Mouse (Mus musculus) liver, postnatal 0 days (tissue): ENCODE measurements around the gene Alpk1. TPM values are rescaled to one million over a fixed set of nuclear protein-coding genes. Genes with fewer than 3 reads are reported as not detected.
"Not testable (repeated sequence)": the region's sequence is repeated elsewhere in the genome, so short reads cannot be mapped to it uniquely, and the experiment has no call there.

Experiments used
- ATAC-seq: fragments of 200-750 bp; cut with Nextera tagmentation; 2 replicates; pipeline ENCODE4 v1.8.0; 2017; ENCODE audit warnings: mild to moderate bottlenecking, moderate library complexity
- DNase-seq: peaks from one replicate; pipeline ENCODE4 v3.0.0-alpha.2; 2016
- H3K27ac ChIP-seq: fragments of 300-500 bp; sonication (generic); 2 replicates; pipeline ENCODE4 v1.5.1; 2014; ENCODE audit warnings: antibody characterized with exemption, moderate library complexity, mild to moderate bottlenecking, low read depth
- H3K27me3 ChIP-seq: fragments of 300-500 bp; sonication (generic); 2 replicates; pipeline ENCODE4 v1.6.1; 2014; ENCODE audit warnings: low read length, control low read depth, mixed read lengths; ENCODE audit not compliant: insufficient read depth
- H3K36me3 ChIP-seq: fragments of 300-500 bp; sonication (generic); replicated peaks from 2 replicates; pipeline ENCODE4 v1.6.1; 2014; ENCODE audit warnings: mild to moderate bottlenecking, control low read depth, low read length, moderate library complexity, mixed read lengths; ENCODE audit not compliant: insufficient read depth
- H3K4me1 ChIP-seq: fragments of 300-500 bp; sonication (generic); 2 replicates; pipeline ENCODE4 v1.6.1; 2014; ENCODE audit warnings: antibody characterized with exemption, mild to moderate bottlenecking, control low read depth; ENCODE audit not compliant: insufficient read depth
- H3K4me2 ChIP-seq: fragments of 300-500 bp; sonication (generic); 2 replicates; pipeline ENCODE4 v1.6.1; 2014; ENCODE audit warnings: low read depth, mild to moderate bottlenecking, low read length, moderate library complexity, mixed read lengths
- H3K4me3 ChIP-seq: fragments of 300-500 bp; sonication (generic); 2 replicates; pipeline ENCODE4 v1.5.1; 2014; ENCODE audit warnings: low read depth, low read length
- H3K9ac ChIP-seq: fragments of 300-500 bp; sonication (generic); replicated peaks from 2 replicates; pipeline ENCODE4 v1.6.1; 2014; ENCODE audit warnings: mild to moderate bottlenecking, moderate library complexity
- H3K9me3 ChIP-seq: fragments of 300-500 bp; sonication (generic); 2 replicates; pipeline ENCODE4 v1.6.1; 2016; ENCODE audit warnings: mild to moderate bottlenecking, control low read depth, low read length, mixed read lengths
- CTCF ChIP-seq: sonication (generic); IDR thresholded peaks from 2 replicates; pipeline ENCODE4 v1.5.1; 2016; ENCODE audit warnings: antibody characterized with exemption, low read depth
- EP300 ChIP-seq: IDR thresholded peaks from 2 replicates; pipeline ENCODE4 v1.6.1; 2016; ENCODE audit warnings: antibody characterized with exemption, low read depth, mild to moderate bottlenecking
- WGBS: fragments of 180-500 bp; shearing (Covaris S2); extraction: QIAGEN DNeasy Blood & Tissue Kit; methylation state at CpG from one replicate; pipeline ENCODE4 v1.1.7; 2014; ENCODE audit not compliant: insufficient replicate concordance; 5-methylcytosine and 5-hydroxymethylcytosine counted together
- polyA plus RNA-seq: library from polyadenylated mRNA; unstranded; fragments of >200 nt; fragmentation: Nextera tagmentation; extraction: Ambion mirVana; gene quantifications from 2 replicates; pipeline ENCODE4 v1.2.1, GENCODE M21; 2015

Alpk1 gene
- polyA plus RNA-seq, 1 experiment from 2014 or later: 0.39 TPM

DNA sequence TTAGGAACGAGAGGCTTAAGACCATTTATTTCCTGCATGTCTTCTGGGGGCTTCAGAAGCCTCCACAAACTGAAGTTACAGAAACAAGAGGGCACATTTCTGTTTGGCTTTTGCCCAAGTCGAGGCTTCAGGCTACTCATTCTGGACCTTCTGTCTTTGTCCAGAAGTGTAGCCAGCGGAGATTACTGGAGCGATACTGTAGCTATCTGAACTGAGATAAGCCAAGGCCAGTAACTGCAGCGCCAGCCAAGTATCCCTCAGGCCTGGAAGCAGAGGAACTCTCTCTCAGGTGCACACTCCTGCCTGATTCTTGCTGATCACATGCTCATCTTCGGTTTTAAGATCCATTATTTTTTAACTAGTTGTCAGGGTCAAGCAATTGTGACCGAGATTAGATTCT lies 7.7 kb upstream of the Alpk1 start:
- TF ChIP-seq EP300 (no peak), CTCF (no peak)
- no peak overlapping the region for H3K27ac ChIP-seq
- WGBS: 53% methylated on average over 7 of the region's 7 CpGs
- no peaks in the 10 kb centered on the region for H3K9me3 ChIP-seq
- H3K4me2 ChIP-seq: peak overlapping the region; percentile 36
- 0 out of 2 replicates have a peak, but pooled peaks cover 2% of the 10 kb centered on the region for H3K36me3 ChIP-seq
- H3K9ac ChIP-seq: no peak overlapping the region
- no peak overlapping the region for H3K4me3 ChIP-seq
- DNase-seq (no peak), ATAC-seq (no peak)
- no peaks in the 10 kb centered on the region for H3K27me3 ChIP-seq
- peaks cover 15% of the 10 kb centered on the region for H3K4me1 ChIP-seq

DNA sequence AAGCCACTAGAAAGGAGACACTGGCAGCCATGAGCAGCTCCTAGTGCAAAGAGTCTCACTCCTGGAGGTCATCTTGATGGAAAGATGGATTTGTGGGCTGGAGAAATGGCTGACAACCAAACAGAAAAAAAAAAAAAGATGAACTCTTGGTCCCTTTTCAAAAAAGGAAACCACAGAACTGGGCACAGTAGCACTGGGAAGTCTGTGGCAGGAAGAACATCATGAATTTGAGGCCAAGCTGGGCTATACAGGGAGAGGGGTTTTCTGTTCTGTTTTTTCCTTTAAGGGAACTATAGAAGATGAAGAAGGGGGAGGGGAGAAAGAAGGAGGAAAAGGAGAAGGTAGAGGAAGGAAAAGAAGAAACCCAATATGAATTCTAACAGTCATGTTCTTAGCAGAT lies 6.7 kb upstream of the Alpk1 start:
- TF ChIP-seq EP300: no peak
- TF ChIP-seq CTCF: no peak
- no peak for ATAC-seq
- peaks cover 8% of the 10 kb centered on the region; the same call in 1 of the 2 replicates for H3K4me1 ChIP-seq
- no peaks in the 10 kb centered on the region for H3K27me3 ChIP-seq
- H3K9me3 ChIP-seq: no peaks in the 10 kb centered on the region
- no peak overlapping the region for H3K4me3 ChIP-seq
- 0 out of 2 replicates have a peak overlapping the region, but pooled peaks have one; percentile 44 for H3K27ac ChIP-seq
- DNase-seq: no peak
- no peak overlapping the region for H3K9ac ChIP-seq
- no peak overlapping the region for H3K4me2 ChIP-seq
- no peaks in the 10 kb centered on the region for H3K36me3 ChIP-seq

DNA sequence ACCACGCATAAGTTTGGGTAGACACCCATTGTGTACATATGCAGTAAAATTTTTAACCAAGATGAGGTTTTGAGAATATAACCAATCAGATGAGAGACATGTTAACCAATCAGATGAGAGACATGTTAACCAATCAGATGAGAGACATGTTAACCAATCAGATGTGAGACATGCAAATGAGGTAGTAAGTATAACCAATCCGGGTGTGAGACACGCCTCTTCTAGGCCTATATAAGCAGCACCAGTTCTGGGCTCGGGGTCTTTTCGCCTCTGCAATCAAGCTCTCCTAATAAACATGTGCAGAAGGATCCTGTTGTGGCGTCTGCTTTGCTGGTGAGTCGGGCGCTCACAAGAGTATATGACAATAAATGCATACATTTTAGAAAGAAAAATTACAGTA lies 3.4 kb upstream of the Alpk1 start:
- H3K9ac ChIP-seq, H3K36me3 ChIP-seq, H3K27me3 ChIP-seq, H3K4me3 ChIP-seq, H3K4me1 ChIP-seq, ATAC-seq, H3K27ac ChIP-seq, H3K4me2 ChIP-seq, DNase-seq, H3K9me3 ChIP-seq: not testable (repeated sequence)
- 86% methylated on average over 8 of the region's 8 CpGs for WGBS

DNA sequence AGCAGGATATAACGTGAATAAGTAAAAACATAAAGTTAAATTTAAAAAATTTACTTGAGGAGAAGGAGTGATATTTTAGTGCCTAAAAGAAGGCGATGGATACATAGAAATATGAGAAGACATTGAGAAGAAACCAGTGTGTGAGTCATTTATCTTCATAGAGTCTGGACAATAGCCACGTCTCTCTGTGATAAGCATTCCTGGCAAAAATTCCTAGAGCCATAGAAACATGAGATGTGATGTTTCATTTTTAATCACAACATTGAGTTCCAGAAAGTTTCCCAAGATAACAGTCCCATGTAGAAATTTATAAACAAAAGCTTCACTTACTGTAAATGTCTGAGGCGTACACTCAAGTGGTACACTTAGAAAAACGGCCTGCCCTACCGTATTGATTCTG lies 2.6 kb upstream of the Alpk1 start:
- no peak overlapping the region for H3K4me2 ChIP-seq
- no peaks in the 10 kb centered on the region for H3K9me3 ChIP-seq
- H3K4me1 ChIP-seq: peaks cover 4% of the 10 kb centered on the region; the same call in 1 of the 2 replicates
- no peak overlapping the region for H3K27ac ChIP-seq
- H3K9ac ChIP-seq: no peak overlapping the region
- no peak overlapping the region for H3K4me3 ChIP-seq
- H3K36me3 ChIP-seq: no peaks in the 10 kb centered on the region
- ATAC-seq (no peak), DNase-seq (no peak)
- WGBS: 79% methylated on average over 6 of the region's 6 CpGs
- no peak for TF ChIP-seq CTCF
- no peaks in the 10 kb centered on the region for H3K27me3 ChIP-seq

DNA sequence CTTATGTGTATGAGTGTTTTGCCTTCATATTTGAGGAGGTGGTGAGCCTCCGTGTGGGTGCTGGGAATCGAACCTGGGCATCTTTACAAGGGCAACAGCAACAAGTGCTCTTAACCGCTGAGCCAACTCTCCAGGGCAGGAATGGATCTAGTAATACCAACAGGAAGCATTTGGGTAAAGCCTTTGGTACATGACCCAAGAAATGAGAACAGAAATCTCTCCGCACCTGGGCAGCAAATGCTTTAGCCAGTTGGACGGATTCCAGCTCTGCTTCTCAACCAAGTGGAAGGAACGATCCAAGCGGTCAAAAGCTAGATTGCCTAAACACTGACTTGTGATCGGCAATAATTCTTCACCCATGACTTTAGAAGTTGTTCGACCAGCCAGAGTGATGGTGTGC lies 594 bp upstream of the Alpk1 start:
- Histone ChIP-seq H3K9ac (no peak overlapping the region), H3K36me3 (no peaks in the 10 kb centered on the region), H3K4me3 (no peak overlapping the region), H3K27ac (no peak overlapping the region), H3K27me3 (no peaks in the 10 kb centered on the region), H3K9me3 (no peaks in the 10 kb centered on the region), H3K4me2 (no peak overlapping the region), H3K4me1 (peaks cover 4% of the 10 kb centered on the region; the same call in 1 of the 2 replicates)
- ATAC-seq (no peak), DNase-seq (no peak)
- no peak for TF ChIP-seq EP300
- TF ChIP-seq CTCF: no peak
- 92% methylated on average over 9 of the region's 9 CpGs for WGBS

DNA sequence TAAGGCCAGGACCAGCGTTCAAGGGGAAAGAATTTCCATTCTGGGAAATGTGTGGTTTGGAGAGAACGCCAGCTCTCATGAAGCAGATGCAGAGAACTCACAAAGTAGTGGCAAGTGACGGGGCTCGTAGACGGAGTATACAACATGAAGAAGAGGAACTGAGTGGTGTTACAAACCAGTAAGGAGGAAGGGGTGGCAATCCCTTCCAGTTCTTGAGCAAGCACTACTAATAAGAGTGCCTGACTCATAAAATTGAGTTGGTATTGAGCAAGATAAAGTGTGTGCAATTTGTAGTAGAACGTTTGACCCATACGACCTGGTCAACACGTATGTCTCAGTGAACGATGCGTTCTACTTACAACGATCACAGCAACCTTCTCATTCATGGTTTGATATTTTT lies 11.2 kb downstream of the Alpk1 start:
- WGBS: 57% methylated on average over 11 of the region's 11 CpGs
- ATAC-seq (peak; percentile 77), DNase-seq (no peak)
- Histone ChIP-seq H3K4me1 (no peaks in the 10 kb centered on the region), H3K9ac (no peak overlapping the region), H3K27me3 (no peaks in the 10 kb centered on the region), H3K36me3 (no peaks in the 10 kb centered on the region), H3K9me3 (no peaks in the 10 kb centered on the region), H3K4me2 (0 out of 2 replicates have a peak overlapping the region, but pooled peaks have one; percentile 18), H3K4me3 (no peak overlapping the region), H3K27ac (peak overlapping the region; percentile 62; the same call in 1 of the 2 replicates)
- TF ChIP-seq CTCF: no peak
- 0 out of 2 replicates have a peak, but pooled peaks have one; percentile 13 for TF ChIP-seq EP300

DNA sequence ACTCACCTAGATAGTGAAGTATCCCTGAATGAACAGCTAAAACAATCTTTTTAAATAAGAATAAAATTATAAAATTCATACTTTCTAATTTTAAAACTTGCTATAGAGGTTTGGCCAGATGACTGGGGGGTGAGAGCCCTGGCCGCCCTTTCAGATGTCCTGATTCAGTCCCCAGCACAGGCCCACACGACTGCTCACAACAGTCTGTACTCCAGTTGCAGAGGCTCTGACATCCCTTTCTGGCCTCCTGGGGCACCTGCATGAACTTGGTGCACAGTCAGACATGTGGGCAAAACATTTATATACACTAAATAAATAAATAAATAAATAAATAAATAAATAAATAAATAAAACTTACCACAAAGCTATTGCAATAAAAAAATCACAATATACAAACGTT lies 14.4 kb downstream of the Alpk1 start:
- 61% methylated on average over 3 of the region's 3 CpGs for WGBS
- no peak overlapping the region for H3K4me3 ChIP-seq
- no peaks in the 10 kb centered on the region for H3K27me3 ChIP-seq
- H3K4me2 ChIP-seq: no peak overlapping the region
- DNase-seq (no peak), ATAC-seq (no peak)
- H3K27ac ChIP-seq: no peak overlapping the region
- no peaks in the 10 kb centered on the region for H3K36me3 ChIP-seq
- H3K9me3 ChIP-seq: no peaks in the 10 kb centered on the region
- H3K4me1 ChIP-seq: no peaks in the 10 kb centered on the region
- no peak for TF ChIP-seq EP300
- TF ChIP-seq CTCF: no peak
- no peak overlapping the region for H3K9ac ChIP-seq
